Mouse (Mus musculus): ENCODE results near the gene Gm1043. TPM values are rescaled to one million over a fixed set of nuclear protein-coding genes. Genes with fewer than 3 reads are reported as not detected.

Gm1043 gene
- polyA plus RNA-seq, 1 experiment: 15.6 TPM

Other genes with a start within 250 kb of the Gm1043 start
- 354 and 368 TPM in 2 replicates for gene Ppp2r2c, start 216.9 kb upstream of the Gm1043 start, polyA plus RNA-seq (2012; rRNA removed)
- gene Wfs1, start 96.2 kb upstream of the Gm1043 start, polyA plus RNA-seq (2012; rRNA removed): 56.5 and 65.1 TPM in 2 replicates
- 289 and 299 TPM in 2 replicates for gene Crmp1, start 156.6 kb downstream of the Gm1043 start, polyA plus RNA-seq (2012; rRNA removed)

Measured in frontal cortex, adult 2 months (tissue).